Mouse (Mus musculus) midbrain, embryonic 15.5 days (tissue): ENCODE data around the gene Cnot10. TPM values are rescaled to one million over a fixed set of nuclear protein-coding genes. Genes with fewer than 3 reads are reported as not detected.

Experiments used
- ATAC-seq: fragments of 200-750 bp; cut with Nextera tagmentation; replicated peaks from 2 replicates; pipeline ENCODE4 v1.8.0; 2017; ENCODE audit warnings: moderate TSS enrichment
- H3K27ac ChIP-seq: fragments of 300-500 bp; sonication (generic); 2 replicates; pipeline ENCODE4 v1.5.1; 2015; ENCODE audit warnings: mild to moderate bottlenecking, inconsistent platforms
- H3K27me3 ChIP-seq: fragments of 300-500 bp; sonication (generic); replicated peaks from 2 replicates; pipeline ENCODE4 v1.6.1; 2015; ENCODE audit warnings: inconsistent platforms
- H3K36me3 ChIP-seq: fragments of 300-500 bp; sonication (generic); replicated peaks from 2 replicates; pipeline ENCODE4 v1.6.1; 2015; ENCODE audit warnings: inconsistent platforms
- H3K4me1 ChIP-seq: fragments of 300-500 bp; sonication (generic); 2 replicates; pipeline ENCODE4 v1.6.1; 2015; ENCODE audit warnings: inconsistent platforms
- H3K4me2 ChIP-seq: fragments of 300-500 bp; sonication (generic); 2 replicates; pipeline ENCODE4 v1.6.1; 2015; ENCODE audit warnings: inconsistent platforms, mild to moderate bottlenecking, moderate library complexity
- H3K4me3 ChIP-seq: fragments of 300-500 bp; sonication (generic); 2 replicates; pipeline ENCODE4 v1.5.1; 2015; ENCODE audit warnings: mild to moderate bottlenecking, inconsistent platforms
- H3K9ac ChIP-seq: fragments of 300-500 bp; sonication (generic); 2 replicates; pipeline ENCODE4 v1.6.1; 2015; ENCODE audit warnings: mild to moderate bottlenecking, inconsistent platforms
- H3K9me3 ChIP-seq: fragments of 300-500 bp; sonication (generic); 2 replicates; pipeline ENCODE4 v1.6.1; 2016; ENCODE audit warnings: inconsistent platforms
- WGBS: fragments of 180-500 bp; shearing (Covaris S2); methylation state at CpG from one replicate; pipeline ENCODE4 v1.1.7; 2015; ENCODE audit warnings: mixed read lengths; 5-methylcytosine and 5-hydroxymethylcytosine counted together
- polyA plus RNA-seq: library from polyadenylated mRNA; unstranded; fragments of >200 nt; fragmentation: Nextera tagmentation; extraction: Ambion mirVana; gene quantifications from 2 replicates; pipeline ENCODE4 v1.2.1, GENCODE M21; 2015

The Cnot10 gene
- polyA plus RNA-seq, 1 experiment from 2014 or later = 61.0 TPM

- no peak for ATAC-seq
- Histone ChIP-seq H3K36me3 (peaks cover 57% of the 10 kb centered on the region), H3K9ac (no peak overlapping the region), H3K4me3 (no peak overlapping the region), H3K9me3 (no peaks in the 10 kb centered on the region), H3K4me1 (no peaks in the 10 kb centered on the region), H3K27ac (no peak overlapping the region), H3K4me2 (no peak overlapping the region), H3K27me3 (no peaks in the 10 kb centered on the region)
- WGBS = 85% methylated on average over 4 of the region's 4 CpGs
Measured at GRCm38 (mm10) chr9:114612566-114612965, 27.4 kb downstream of the Cnot10 start.

GRCm38 (mm10) chr9:114610266-114610665 lies 29.7 kb downstream of the Cnot10 start:
- Histone ChIP-seq H3K4me1 (no peaks in the 10 kb centered on the region), H3K9me3 (no peaks in the 10 kb centered on the region), H3K4me3 (no peak overlapping the region), H3K27ac (no peak overlapping the region), H3K4me2 (no peak overlapping the region), H3K27me3 (no peaks in the 10 kb centered on the region), H3K9ac (no peak overlapping the region), H3K36me3 (peaks cover 61% of the 10 kb centered on the region)
- ATAC-seq = no peak
- WGBS = 95% methylated on average over 3 of the region's 3 CpGs

GRCm38 (mm10) chr9:114603876-114604540 lies 36.0 kb downstream of the Cnot10 start:
- H3K4me1 ChIP-seq = no peaks in the 10 kb centered on the region
- WGBS = 43% methylated on average over 12 of the region's 12 CpGs
- H3K4me3 ChIP-seq = no peak overlapping the region
- no peaks in the 10 kb centered on the region for H3K9me3 ChIP-seq
- H3K4me2 ChIP-seq = no peak overlapping the region
- H3K36me3 ChIP-seq = peaks cover 32% of the 10 kb centered on the region
- no peak overlapping the region for H3K9ac ChIP-seq
- ATAC-seq = no peak
- no peak overlapping the region for H3K27ac ChIP-seq
- H3K27me3 ChIP-seq = no peaks in the 10 kb centered on the region

- Histone ChIP-seq H3K4me3 (no peak overlapping the region), H3K36me3 (peaks cover 26% of the 10 kb centered on the region), H3K4me2 (no peak overlapping the region), H3K27ac (no peak overlapping the region), H3K27me3 (no peaks in the 10 kb centered on the region), H3K9me3 (no peaks in the 10 kb centered on the region), H3K4me1 (no peaks in the 10 kb centered on the region), H3K9ac (no peak overlapping the region)
- 63% methylated on average over 1 of the region's 1 CpGs for WGBS
- ATAC-seq = no peak
Measured at GRCm38 (mm10) chr9:114601096-114601495, 38.9 kb downstream of the Cnot10 start.

- Histone ChIP-seq H3K4me2 (no peak overlapping the region), H3K27ac (no peak overlapping the region), H3K9ac (no peak overlapping the region), H3K4me3 (no peak overlapping the region), H3K9me3 (no peaks in the 10 kb centered on the region), H3K27me3 (no peaks in the 10 kb centered on the region), H3K4me1 (peaks cover 7% of the 10 kb centered on the region), H3K36me3 (peaks cover 6% of the 10 kb centered on the region; the same call in 1 of the 2 replicates)
- no peak for ATAC-seq
- 37% methylated on average over 5 of the region's 5 CpGs for WGBS
Measured at GRCm38 (mm10) chr9:114585017-114585345, 55.0 kb downstream of the Cnot10 start.

- 4% methylated on average over 31 of the region's 31 CpGs for WGBS
- peak; percentile 66; the same call in 1 of the 2 replicates for ATAC-seq
- Histone ChIP-seq H3K27ac (no peak overlapping the region), H3K9ac (no peak overlapping the region), H3K4me1 (peaks cover 7% of the 10 kb centered on the region), H3K27me3 (no peaks in the 10 kb centered on the region), H3K4me2 (peak overlapping the region; percentile 48), H3K9me3 (no peaks in the 10 kb centered on the region), H3K4me3 (peak overlapping the region; percentile 25), H3K36me3 (peaks cover 4% of the 10 kb centered on the region; the same call in 1 of the 2 replicates)
Measured at GRCm38 (mm10) chr9:114584183-114585016, 55.6 kb downstream of the Cnot10 start.

- Histone ChIP-seq H3K9ac (no peak overlapping the region), H3K36me3 (peaks cover 4% of the 10 kb centered on the region; the same call in 1 of the 2 replicates), H3K4me2 (peak overlapping the region; percentile 48), H3K27ac (no peak overlapping the region), H3K4me1 (peaks cover 7% of the 10 kb centered on the region), H3K9me3 (no peaks in the 10 kb centered on the region), H3K27me3 (no peaks in the 10 kb centered on the region), H3K4me3 (peak overlapping the region; percentile 25)
- ATAC-seq = peak; percentile 78
- WGBS = under 1% methylated on average over 23 of the region's 23 CpGs
Measured at GRCm38 (mm10) chr9:114583812-114584182, 56.2 kb downstream of the Cnot10 start.

GRCm38 (mm10) chr9:114578646-114579045 lies 61.3 kb downstream of the Cnot10 start:
- Histone ChIP-seq H3K36me3 (no peaks in the 10 kb centered on the region), H3K9ac (no peak overlapping the region), H3K27me3 (no peaks in the 10 kb centered on the region), H3K4me1 (no peaks in the 10 kb centered on the region), H3K4me2 (no peak overlapping the region), H3K27ac (no peak overlapping the region), H3K4me3 (no peak overlapping the region), H3K9me3 (no peaks in the 10 kb centered on the region)
- no peak for ATAC-seq
- WGBS = 84% methylated on average over 11 of the region's 11 CpGs

GRCm38 (mm10) chr9:114576001-114576400 lies 64.0 kb downstream of the Cnot10 start:
- Histone ChIP-seq H3K27me3 (no peaks in the 10 kb centered on the region), H3K9ac (no peak overlapping the region), H3K27ac (no peak overlapping the region), H3K4me2 (no peak overlapping the region), H3K9me3 (no peaks in the 10 kb centered on the region), H3K36me3 (no peaks in the 10 kb centered on the region), H3K4me1 (no peaks in the 10 kb centered on the region), H3K4me3 (no peak overlapping the region)
- 88% methylated on average over 1 of the region's 1 CpGs for WGBS
- ATAC-seq = no peak

- H3K4me3 ChIP-seq = no peak overlapping the region
- H3K9me3 ChIP-seq = no peaks in the 10 kb centered on the region
- no peak for ATAC-seq
- H3K9ac ChIP-seq = no peak overlapping the region
- H3K4me2 ChIP-seq = no peak overlapping the region
- H3K27me3 ChIP-seq = no peaks in the 10 kb centered on the region
- H3K4me1 ChIP-seq = no peaks in the 10 kb centered on the region
- 63% methylated on average over 5 of the region's 5 CpGs for WGBS
- H3K27ac ChIP-seq = no peak overlapping the region
- no peaks in the 10 kb centered on the region for H3K36me3 ChIP-seq
Measured at GRCm38 (mm10) chr9:114573528-114573927, 66.5 kb downstream of the Cnot10 start.

GRCm38 (mm10) chr9:114568682-114569474 lies 71.1 kb downstream of the Cnot10 start:
- H3K9ac ChIP-seq = no peak overlapping the region
- ATAC-seq = no peak
- peaks cover 10% of the 10 kb centered on the region for H3K4me1 ChIP-seq
- H3K36me3 ChIP-seq = no peaks in the 10 kb centered on the region
- H3K4me3 ChIP-seq = no peak overlapping the region
- no peaks in the 10 kb centered on the region for H3K9me3 ChIP-seq
- H3K4me2 ChIP-seq = no peak overlapping the region
- H3K27ac ChIP-seq = no peak overlapping the region
- peaks cover 8% of the 10 kb centered on the region; the same call in 1 of the 2 replicates for H3K27me3 ChIP-seq
- WGBS = 87% methylated on average over 5 of the region's 5 CpGs

- no peak for ATAC-seq
Measured at GRCm38 (mm10) chr9:114564667-114565066, 75.3 kb downstream of the Cnot10 start.

More at GRCm38 (mm10) chr9:114564667-114565066, 75.3 kb downstream of the Cnot10 start:
- H3K4me2 ChIP-seq = peak overlapping the region; percentile 89
- peaks cover 47% of the 10 kb centered on the region for H3K27me3 ChIP-seq
- H3K36me3 ChIP-seq = no peaks in the 10 kb centered on the region
- peaks cover 37% of the 10 kb centered on the region for H3K4me1 ChIP-seq
- no peaks in the 10 kb centered on the region for H3K9me3 ChIP-seq
- WGBS = under 1% methylated on average over 10 of the region's 10 CpGs
- no peak overlapping the region for H3K9ac ChIP-seq
- H3K4me3 ChIP-seq = peak overlapping the region; percentile 67
- H3K27ac ChIP-seq = no peak overlapping the region
